26 mouse cellular contexts compared by ENCODE assay signal in the genomic region with DNA sequence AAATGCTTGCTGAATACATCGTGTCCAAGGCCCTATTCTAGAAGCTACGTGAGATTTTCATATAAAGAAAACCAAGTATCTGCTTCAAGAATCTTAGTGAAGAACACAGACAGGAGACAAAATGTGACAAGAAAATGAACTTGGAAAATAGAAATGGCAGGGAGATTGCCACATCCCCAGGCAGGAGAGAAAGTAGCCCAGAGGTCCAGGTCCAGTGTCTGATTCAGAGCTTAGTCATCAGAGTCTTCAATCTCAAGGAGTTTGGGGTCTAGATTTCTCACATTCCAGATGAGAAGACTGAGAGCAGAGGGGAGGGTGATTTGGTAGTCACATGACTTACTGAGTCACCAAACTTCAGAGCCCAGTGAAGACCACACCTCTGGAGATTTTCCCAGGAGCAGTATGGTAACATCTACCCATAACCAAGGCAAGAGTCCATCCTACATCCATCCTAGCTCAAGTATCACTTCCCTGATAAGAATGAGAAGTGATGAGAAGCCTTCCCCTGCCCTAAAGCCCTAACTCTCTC.
A peak's percentile ranks its signal among the peaks of the same experiment; 100 is the strongest.
DNase-seq lines count a peak whose midpoint lies in the region; ATAC-seq lines count a peak whose summit lies in the region.
"Had no signal": no experiment of that assay in that cellular context is flagged by ENCODE, and none has a peak within 500 bp of the region (broad histone marks: within the 10 kb centered on the region; RNA-seq: fewer than 3 reads in every experiment).

No protein-coding gene starts in this region.

- H3K4me1 ChIP-seq in midbrain, embryonic 14.5 days (ENCODE audit: control insufficient read depth, insufficient read depth, low read length): no peaks in the 10 kb centered on the region
- H3K4me1 ChIP-seq in kidney, embryonic 16.5 days (ENCODE audit: insufficient read depth, low read length): no peaks in the 10 kb centered on the region
- H3K4me1 ChIP-seq: embryonic facial prominence, embryonic 13.5 days; embryonic facial prominence, embryonic 15.5 days; forebrain, embryonic 12.5 days had no signal

- no peaks in the 10 kb centered on the region for H3K36me3 ChIP-seq in midbrain, embryonic 14.5 days (ENCODE audit: control insufficient read depth, insufficient read depth, low read length)
- H3K36me3 ChIP-seq in kidney, embryonic 16.5 days (ENCODE audit: insufficient read depth, low read length): no peaks in the 10 kb centered on the region
- H3K36me3 ChIP-seq: embryonic facial prominence, embryonic 13.5 days; embryonic facial prominence, embryonic 15.5 days; forebrain, embryonic 10.5 days; forebrain, embryonic 12.5 days; G1E had no signal

- intact Hi-C loops in gastrocnemius, postnatal 14 days (cut with DNase I; ENCODE audit: low total_unique reads): no loop called here

- WGBS in midbrain, embryonic 14.5 days: 99% methylated on average over 2 of the region's 2 CpGs
- 93% methylated on average over 2 of the region's 2 CpGs for WGBS in kidney, embryonic 16.5 days

- no peaks in the 10 kb centered on the region for H3K9me3 ChIP-seq in midbrain, embryonic 14.5 days (ENCODE audit: control insufficient read depth, low read length)
- H3K9me3 ChIP-seq in kidney, embryonic 16.5 days (ENCODE audit: low read length): no peaks in the 10 kb centered on the region
- H3K9me3 ChIP-seq: embryonic facial prominence, embryonic 13.5 days; embryonic facial prominence, embryonic 15.5 days; forebrain, embryonic 10.5 days; forebrain, embryonic 12.5 days had no signal

- H3K27me3 ChIP-seq in midbrain, embryonic 14.5 days (ENCODE audit: control insufficient read depth, insufficient read depth, low read length): no peaks in the 10 kb centered on the region
- H3K27me3 ChIP-seq in kidney, embryonic 16.5 days (ENCODE audit: insufficient read depth, low read length): no peaks in the 10 kb centered on the region
- H3K27me3 ChIP-seq: CH12.LX; embryonic facial prominence, embryonic 13.5 days; embryonic facial prominence, embryonic 15.5 days; forebrain, embryonic 12.5 days had no signal

- no peak overlapping the region for H3K4me2 ChIP-seq in midbrain, embryonic 14.5 days (ENCODE audit: low read length)
- H3K4me2 ChIP-seq in kidney, embryonic 16.5 days (replicated peaks; ENCODE audit: low read depth, low read length): no peak overlapping the region
- H3K4me2 ChIP-seq: embryonic facial prominence, embryonic 13.5 days; embryonic facial prominence, embryonic 15.5 days; forebrain, embryonic 12.5 days had no signal

- DNase-seq in 3134 (ENCODE audit: extremely low read depth, insufficient read length, low spot score): peak; percentile 40
- DNase-seq in 416B (ENCODE audit: low read depth): peak; percentile 5
- DNase-seq in NIH3T3 (ENCODE audit: low read depth): peak; percentile 41
- DNase-seq in gastrocnemius, postnatal 14 days: no peak
- no peak for DNase-seq in midbrain, embryonic 14.5 days
- DNase-seq: adrenal gland, adult 2 months; adrenal gland, postnatal 10 days; adrenal gland, postnatal 25 days; cerebellum, adult 11 months; cerebellum, adult 18-20 months; cerebellum, adult 8-10 months; cerebellum, adult 9-11 months; cerebellum, postnatal 14 days; cerebellum, postnatal 36 days; embryo, embryonic 11 days had no signal

- H3K9ac ChIP-seq in midbrain, embryonic 14.5 days (replicated peaks; ENCODE audit: low read length): no peak overlapping the region
- H3K9ac ChIP-seq in kidney, embryonic 16.5 days (replicated peaks; ENCODE audit: low read length): no peak overlapping the region
- H3K9ac ChIP-seq: embryonic facial prominence, embryonic 13.5 days; embryonic facial prominence, embryonic 15.5 days; forebrain, embryonic 12.5 days had no signal

- H3K27ac ChIP-seq in midbrain, embryonic 14.5 days (replicated peaks; ENCODE audit: low read depth, low read length): no peak overlapping the region
- no peak overlapping the region for H3K27ac ChIP-seq in kidney, embryonic 16.5 days (ENCODE audit: low read length)
- H3K27ac ChIP-seq: embryonic facial prominence, embryonic 13.5 days; embryonic facial prominence, embryonic 15.5 days; forebrain, embryonic 10.5 days; forebrain, embryonic 12.5 days had no signal

- no peak for ATAC-seq in midbrain, embryonic 14.5 days (ENCODE audit: low FRiP score, low TSS enrichment)
- no peak for ATAC-seq in kidney, embryonic 16.5 days (ENCODE audit: low FRiP score, low TSS enrichment)
- ATAC-seq: CD4-positive, CD25-positive, alpha-beta regulatory T cell, adult 4 months; forebrain, embryonic 14.5 days; forebrain, embryonic 16.5 days had no signal

- no peak overlapping the region for H3K4me3 ChIP-seq in midbrain, embryonic 14.5 days (replicated peaks; ENCODE audit: low read depth, low read length)
- no peak overlapping the region for H3K4me3 ChIP-seq in kidney, embryonic 16.5 days (ENCODE audit: low read length)
- H3K4me3 ChIP-seq: embryonic facial prominence, embryonic 13.5 days; embryonic facial prominence, embryonic 15.5 days; erythroblast, embryonic 14.5 days; forebrain, embryonic 10.5 days; forebrain, embryonic 12.5 days had no signal

Comparison
In these comparisons a context has a peak if more than half of its experiments do, and no peak if none do; other contexts are left out.
1. DNase-seq: peak in 3134 (single experiment), 416B (single experiment) and NIH3T3 (single experiment); none in gastrocnemius, postnatal 14 days (single experiment) and midbrain, embryonic 14.5 days (single experiment).